Mouse (Mus musculus) CH12.LX (cell line): Measurements from ENCODE around the gene Tsr1. TPM values are rescaled to one million over a fixed set of nuclear protein-coding genes. Genes with fewer than 3 reads are reported as not detected.

Experiments
- DNase-seq: peaks from one replicate; pipeline ENCODE4 v3.0.0-alpha.2; 2013; ENCODE audit errors: extremely low read depth
- H3K27ac ChIP-seq: 2 replicates; pipeline ENCODE4 v1.5.1; 2012; ENCODE audit warnings: low read depth, mild to moderate bottlenecking, control low read depth, moderate library complexity; ENCODE audit not compliant: insufficient read depth
- H3K27me3 ChIP-seq: replicated peaks from 2 replicates; pipeline ENCODE3; 2012; ENCODE audit warnings: inconsistent platforms
- H3K36me3 ChIP-seq, 2 experiments: replicated peaks in 1 of 2; 2 replicates each; pipeline versions ENCODE3 to v1.6.1; 2012; ENCODE audit warnings: inconsistent platforms in 1 of 2, low read length in 1 of 2, mild to moderate bottlenecking in 1 of 2, mixed read lengths in 1 of 2, moderate library complexity in 1 of 2; ENCODE audit not compliant: control insufficient read depth in 1 of 2, insufficient read depth in 1 of 2
- H3K4me1 ChIP-seq, 2 experiments: 2 replicates each; pipeline ENCODE4 v1.6.1; 2012; ENCODE audit warnings: inconsistent platforms in 1 of 2, moderate library complexity in 1 of 2; ENCODE audit not compliant: insufficient read depth in 2 of 2, control insufficient read depth in 1 of 2
- H3K4me2 ChIP-seq: 2 replicates; pipeline ENCODE4 v1.6.1; 2012; ENCODE audit warnings: low read depth, mild to moderate bottlenecking, control low read depth; ENCODE audit not compliant: poor library complexity, insufficient read depth, severe bottlenecking
- H3K4me3 ChIP-seq, 3 experiments: fragments of 150-350 bp in 1 of 3; sonication (generic) in 1 of 3; replicated peaks in 1 of 3; 2 replicates each; pipeline versions ENCODE3 to v1.5.1; 2011 to 2012; ENCODE audit warnings: low read depth in 2 of 3, low read length in 2 of 3, mild to moderate bottlenecking in 2 of 3, moderate library complexity in 2 of 3, control low read depth in 1 of 3, improper control_type of control experiment in 1 of 3, inconsistent platforms in 1 of 3, mixed read lengths in 1 of 3; ENCODE audit not compliant: poor library complexity in 1 of 3
- H3K79me2 ChIP-seq: replicated peaks from 2 replicates; pipeline ENCODE4 v1.6.1; 2012; ENCODE audit warnings: mild to moderate bottlenecking, moderate library complexity; ENCODE audit not compliant: control insufficient read depth, poor library complexity, insufficient read depth, severe bottlenecking; ENCODE audit errors: extremely low read depth
- H3K9ac ChIP-seq: 2 replicates; pipeline ENCODE4 v1.6.1; 2012; ENCODE audit warnings: low read depth, mild to moderate bottlenecking, control low read depth, moderate library complexity; ENCODE audit not compliant: insufficient read depth
- H3K9me3 ChIP-seq: replicated peaks from 2 replicates; pipeline ENCODE3; 2012; ENCODE audit warnings: low read length, inconsistent platforms, mixed read lengths
- CHD2 ChIP-seq: IDR thresholded peaks from 2 replicates; pipeline ENCODE4 v1.6.1; 2011; ENCODE audit warnings: low read length, improper control_type of control experiment
- CTCF ChIP-seq, 2 experiments: IDR thresholded peaks in 1 of 2; conservative IDR thresholded peaks in 1 of 2; 2 replicates each; pipeline ENCODE4 v1.5.1; 2011 to 2012; ENCODE audit warnings: low read depth in 2 of 2, low read length in 2 of 2, improper control_type of control experiment in 1 of 2, inconsistent platforms in 1 of 2, mild to moderate bottlenecking in 1 of 2, moderate library complexity in 1 of 2
- E2F4 ChIP-seq: IDR thresholded peaks from 2 replicates; pipeline ENCODE4 v1.6.1; 2011; ENCODE audit warnings: low read depth, low read length, improper control_type of control experiment; ENCODE audit not compliant: insufficient replicate concordance
- GABPA ChIP-seq: IDR thresholded peaks from 2 replicates; pipeline ENCODE4 v1.6.1; 2012; ENCODE audit warnings: low read depth, low read length, improper control_type of control experiment, inconsistent platforms; ENCODE audit not compliant: insufficient replicate concordance
- JUN ChIP-seq: IDR thresholded peaks from 2 replicates; pipeline ENCODE4 v1.6.1; 2011; ENCODE audit warnings: low read depth, mild to moderate bottlenecking, low read length, improper control_type of control experiment, moderate library complexity; ENCODE audit not compliant: insufficient read depth
- JUND ChIP-seq: conservative IDR thresholded peaks from 2 replicates; pipeline ENCODE4 v1.6.1; 2011; ENCODE audit warnings: low read depth, low read length, improper control_type of control experiment
- KAT2A ChIP-seq: IDR thresholded peaks from 2 replicates; pipeline ENCODE4 v1.6.1; 2012; ENCODE audit warnings: low read length, improper control_type of control experiment, inconsistent platforms; ENCODE audit not compliant: insufficient replicate concordance
- MAFK ChIP-seq: IDR thresholded peaks from 2 replicates; pipeline ENCODE4 v1.6.1; 2011; ENCODE audit warnings: low read length, improper control_type of control experiment; ENCODE audit not compliant: insufficient replicate concordance
- MAX ChIP-seq: IDR thresholded peaks from 2 replicates; pipeline ENCODE4 v1.6.1; 2011; ENCODE audit warnings: low read length, improper control_type of control experiment
- MAZ ChIP-seq: IDR thresholded peaks from 2 replicates; pipeline ENCODE4 v1.6.1; 2012; ENCODE audit warnings: low read depth, mild to moderate bottlenecking, inconsistent platforms, low read length, improper control_type of control experiment, moderate library complexity
- MXI1 ChIP-seq: IDR thresholded peaks from 2 replicates; pipeline ENCODE4 v1.6.1; 2011; ENCODE audit warnings: mild to moderate bottlenecking, low read depth, low read length, improper control_type of control experiment
- NELFE ChIP-seq: IDR thresholded peaks from 2 replicates; pipeline ENCODE4 v1.6.1; 2011; ENCODE audit warnings: low read depth, low read length, improper control_type of control experiment
- NRF1 ChIP-seq: IDR thresholded peaks from 2 replicates; pipeline ENCODE4 v1.6.1; 2014; ENCODE audit warnings: low read depth, mild to moderate bottlenecking, inconsistent platforms, low read length, improper control_type of control experiment, moderate library complexity
- PAX5 ChIP-seq: IDR thresholded peaks from 2 replicates; pipeline ENCODE4 v1.6.1; 2012; ENCODE audit warnings: low read length, inconsistent platforms, mixed read lengths
- TBP ChIP-seq: conservative IDR thresholded peaks from 2 replicates; pipeline ENCODE4 v1.6.1; 2011; ENCODE audit warnings: low read depth, low read length, improper control_type of control experiment
- TCF12 ChIP-seq: IDR thresholded peaks from 2 replicates; pipeline ENCODE4 v1.6.1; 2014; ENCODE audit warnings: low read depth, mild to moderate bottlenecking, inconsistent platforms, low read length, improper control_type of control experiment
- ZMIZ1 ChIP-seq: IDR thresholded peaks from 2 replicates; pipeline ENCODE4 v1.6.1; 2012; ENCODE audit warnings: low read depth, mild to moderate bottlenecking, inconsistent platforms, low read length, improper control_type of control experiment
- ZNF384 ChIP-seq: IDR thresholded peaks from 2 replicates; pipeline ENCODE4 v1.6.1; 2012; ENCODE audit warnings: low read depth, low read length, improper control_type of control experiment, inconsistent platforms
- dilution Hi-C: fragments of 300-500 bp; cut with MboI; formaldehyde crosslinking; loops from 2 replicates; pipeline ENCODE4 v1.14.3; 2020; ENCODE audit warnings: low sequenced_read_pairs; ENCODE audit not compliant: extremely low pct_unique_long_range_greater_than_20kb, extremely low pct_ligation_motif_present
- in situ Hi-C: fragments of 300-500 bp; cut with MboI; formaldehyde crosslinking; loops from 3 replicates; pipeline ENCODE4 v1.14.3; 2019; ENCODE audit warnings: low sequenced_read_pairs, low pct_ligation_motif_present, low pct_unique_long_range_greater_than_20kb, mixed read lengths
- polyA plus RNA-seq: library from polyadenylated mRNA; unstranded; fragments of >175 nt; gene quantifications from 2 replicates; pipeline ENCODE4 v1.2.1, GENCODE M21; 2012; ENCODE audit warnings: low read depth; ENCODE audit not compliant: insufficient read length
- total RNA-seq, 2 experiments: library from RNA; depleted of rRNA; stranded (reverse); fragments of 300-350 nt in 1 of 2; fragments of >200 nt in 1 of 2; gene quantifications; 2 replicates each; pipeline ENCODE4 v1.2.3; 2012 to 2014

Tsr1 gene
- total and polyA plus RNA-seq, 3 experiments: 85.2 to 149 (median 101) TPM

GRCm38 (mm10) chr11:74876801-74877200 lies 21.1 kb upstream of the Tsr1 start:
- DNase-seq: peak; percentile 29
- Histone ChIP-seq H3K4me3 (no peak overlapping the region), H3K79me2 (no peaks in the 10 kb centered on the region), H3K9me3 (no peaks in the 10 kb centered on the region), H3K27ac (no peak overlapping the region), H3K4me2 (no peak overlapping the region), H3K9ac (no peak overlapping the region), H3K27me3 (no peaks in the 10 kb centered on the region), H3K4me1 (peaks cover 0 to 5% of the 10 kb centered on the region in 2 experiments; a peak in 2 of 4 replicates), H3K36me3 (no peaks in the 10 kb centered on the region)
- TF ChIP-seq ZNF384 (no peak), TCF12 (no peak), PAX5 (no peak), MAX (no peak), ZMIZ1 (no peak), TBP (no peak), E2F4 (no peak)
- dilution Hi-C loops (no loop called here), in situ Hi-C loops (no loop called here)

- H3K4me2 ChIP-seq: no peak overlapping the region
- H3K36me3 ChIP-seq: peaks cover 0 to 11% of the 10 kb centered on the region in 2 experiments
- no peak for DNase-seq
- no peaks in the 10 kb centered on the region for H3K9me3 ChIP-seq
- peaks cover 0 to 5% of the 10 kb centered on the region in 2 experiments; a peak in 2 of 4 replicates for H3K4me1 ChIP-seq
- no peak overlapping the region for H3K27ac ChIP-seq
- in situ Hi-C loops (no loop called here), dilution Hi-C loops (no loop called here)
- no peak overlapping the region for H3K9ac ChIP-seq
- H3K4me3 ChIP-seq: no peak overlapping the region
- H3K27me3 ChIP-seq: no peaks in the 10 kb centered on the region
- TF ChIP-seq CTCF (conservative IDR thresholded peaks at IDR 0.05 in 1 of 2, IDR thresholded peaks at IDR 0.05 in 1 of 2; ENCODE audit: low read depth in 2 of 2, low read length in 2 of 2): no peak
- no peak for TF ChIP-seq ZNF384
- no peak for TF ChIP-seq KAT2A
- no peak for TF ChIP-seq CHD2
- no peak for TF ChIP-seq E2F4
- TF ChIP-seq JUND: no peak
- no peak for TF ChIP-seq NELFE
- H3K79me2 ChIP-seq: no peaks in the 10 kb centered on the region
These were observed 16.9 kb upstream of the Tsr1 start for GRCm38 (mm10) chr11:74880999-74881398.

DNA sequence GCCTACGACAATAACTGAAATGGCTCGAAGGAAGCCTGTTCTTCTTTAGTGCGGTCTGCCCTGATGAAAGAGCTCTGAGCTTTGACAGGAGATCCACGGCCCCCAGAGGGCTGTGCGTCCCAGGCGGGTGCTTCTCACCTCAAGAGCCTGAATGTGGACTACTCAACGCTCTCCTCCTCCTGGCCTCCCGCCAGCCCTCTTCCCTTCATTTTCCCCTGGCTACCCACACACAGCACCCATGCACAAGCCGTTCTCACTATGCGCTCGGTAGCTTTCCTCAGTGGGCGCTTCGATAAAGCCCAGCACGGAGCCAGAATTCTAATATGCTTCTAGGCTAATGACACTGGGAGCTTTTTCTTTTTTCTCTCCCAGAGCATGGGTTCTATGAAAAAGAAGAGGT lies 15.9 kb upstream of the Tsr1 start:
- no peak overlapping the region for H3K4me3 ChIP-seq
- no peak overlapping the region for H3K4me2 ChIP-seq
- no peak overlapping the region for H3K27ac ChIP-seq
- H3K36me3 ChIP-seq: peaks cover 0 to 11% of the 10 kb centered on the region in 2 experiments
- no peaks in the 10 kb centered on the region for H3K9me3 ChIP-seq
- dilution Hi-C loops: no loop called here
- no peaks in the 10 kb centered on the region for H3K27me3 ChIP-seq
- no peak for TF ChIP-seq MAFK
- TF ChIP-seq MXI1: no peak
- TF ChIP-seq NRF1: no peak
- no peak for TF ChIP-seq TCF12
- TF ChIP-seq GABPA: no peak
- no peak for TF ChIP-seq JUN
- TF ChIP-seq PAX5: no peak
- no peak for TF ChIP-seq ZNF384
- no peak for TF ChIP-seq MAZ
- TF ChIP-seq, all 38 proteins: peak for 0
- Histone ChIP-seq H3K4me1 (peaks cover 0 to under 1% of the 10 kb centered on the region in 2 experiments; a peak in 1 of 4 replicates), H3K9ac (no peak overlapping the region), H3K79me2 (no peaks in the 10 kb centered on the region)
- in situ Hi-C loops: no loop called here
- no peak for DNase-seq
